Mouse (Mus musculus) embryonic facial prominence, embryonic 11.5 days (tissue): ENCODE results near the gene Fgfr2. TPM values are rescaled to one million over a fixed set of nuclear protein-coding genes. Genes with fewer than 3 reads are reported as not detected.

Experiments used
- ATAC-seq: fragments of 200-750 bp; cut with Nextera tagmentation; replicated peaks from 2 replicates; pipeline ENCODE4 v1.8.0; 2017; ENCODE audit warnings: low read depth; ENCODE audit not compliant: insufficient number of reproducible peaks, low FRiP score, low TSS enrichment
- DNase-seq: peaks from one replicate; pipeline ENCODE4 v3.0.0-alpha.2; 2015; ENCODE audit warnings: low spot score
- H3K27ac ChIP-seq: fragments of 300-500 bp; sonication (generic); replicated peaks from 2 replicates; pipeline ENCODE4 v1.5.1; 2014; ENCODE audit warnings: mild to moderate bottlenecking, low read depth, low read length, control low read depth
- H3K27me3 ChIP-seq: fragments of 300-500 bp; sonication (generic); 2 replicates; pipeline ENCODE4 v1.6.1; 2014; ENCODE audit warnings: mild to moderate bottlenecking, low read length, moderate library complexity, mixed read lengths; ENCODE audit not compliant: control insufficient read depth, insufficient read depth
- H3K36me3 ChIP-seq: fragments of 300-500 bp; sonication (generic); replicated peaks from 2 replicates; pipeline ENCODE4 v1.6.1; 2014; ENCODE audit warnings: low read depth, mild to moderate bottlenecking, low read length, moderate library complexity, mixed read lengths; ENCODE audit not compliant: control insufficient read depth, insufficient read depth
- H3K4me1 ChIP-seq: fragments of 300-500 bp; sonication (generic); 2 replicates; pipeline ENCODE4 v1.6.1; 2014; ENCODE audit warnings: low read length, mixed read lengths; ENCODE audit not compliant: control insufficient read depth, insufficient read depth
- H3K4me2 ChIP-seq: fragments of 300-500 bp; sonication (generic); 2 replicates; pipeline ENCODE4 v1.6.1; 2014; ENCODE audit warnings: low read depth, mild to moderate bottlenecking, control low read depth, low read length, moderate library complexity
- H3K4me3 ChIP-seq: fragments of 300-500 bp; sonication (generic); 2 replicates; pipeline ENCODE4 v1.5.1; 2014; ENCODE audit warnings: low read depth, low read length, control low read depth
- H3K9ac ChIP-seq: fragments of 300-500 bp; sonication (generic); replicated peaks from 2 replicates; pipeline ENCODE4 v1.6.1; 2014; ENCODE audit warnings: mild to moderate bottlenecking, control low read depth, low read length
- H3K9me3 ChIP-seq: fragments of 300-500 bp; sonication (generic); replicated peaks from 2 replicates; pipeline ENCODE4 v1.6.1; 2016; ENCODE audit warnings: mild to moderate bottlenecking, low read length, inconsistent platforms, mixed read lengths; ENCODE audit not compliant: control insufficient read depth
- WGBS: fragments of 180-500 bp; shearing (Covaris S2); extraction: QIAGEN DNeasy Blood & Tissue Kit; methylation state at CpG from one replicate; pipeline ENCODE4 v1.1.7; 2014; 5-methylcytosine and 5-hydroxymethylcytosine counted together
- polyA plus RNA-seq: library from polyadenylated mRNA; unstranded; fragments of >200 nt; fragmentation: Nextera tagmentation; extraction: Ambion mirVana; gene quantifications from 2 replicates; pipeline ENCODE4 v1.2.1, GENCODE M21; 2014

Gene Fgfr2
- polyA plus RNA-seq, 1 experiment from 2014 or later: 75.6 TPM

DNA sequence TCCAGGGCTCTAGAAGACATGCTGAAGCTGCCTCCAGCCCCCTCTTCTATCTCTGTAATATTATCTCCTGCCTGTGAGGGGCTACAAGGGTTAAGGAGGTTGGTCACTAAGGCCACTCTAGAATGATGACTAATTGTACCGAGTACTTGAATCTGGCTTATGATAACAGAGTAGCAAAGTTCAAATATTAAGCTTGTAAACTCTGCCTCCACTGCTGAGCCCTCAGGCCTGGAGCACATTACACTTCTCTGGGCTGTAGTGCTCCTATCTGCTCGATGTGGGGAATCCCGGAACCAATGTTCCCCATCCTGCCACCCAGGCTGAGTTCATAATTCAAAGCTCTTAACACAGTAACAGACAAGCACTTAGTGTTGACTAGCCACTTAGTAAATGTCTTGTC, 2806.9 kb downstream of the Fgfr2 start:
- ATAC-seq (no peak), DNase-seq (no peak)
- WGBS: 75% methylated on average over 3 of the region's 3 CpGs
- Histone ChIP-seq H3K9me3 (no peaks in the 10 kb centered on the region), H3K27me3 (no peaks in the 10 kb centered on the region), H3K4me2 (no peak overlapping the region), H3K36me3 (no peaks in the 10 kb centered on the region), H3K4me1 (peaks cover 5% of the 10 kb centered on the region), H3K9ac (no peak overlapping the region), H3K27ac (no peak overlapping the region), H3K4me3 (no peak overlapping the region)

GRCm38 (mm10) chr7:130315221-130315620, 2807.9 kb downstream of the Fgfr2 start:
- 67% methylated on average over 6 of the region's 6 CpGs for WGBS
- ATAC-seq (no peak), DNase-seq (no peak)
- no peak overlapping the region for H3K4me2 ChIP-seq
- no peaks in the 10 kb centered on the region for H3K27me3 ChIP-seq
- H3K27ac ChIP-seq: no peak overlapping the region
- no peaks in the 10 kb centered on the region for H3K36me3 ChIP-seq
- H3K9ac ChIP-seq: no peak overlapping the region
- H3K4me1 ChIP-seq: peaks cover 4% of the 10 kb centered on the region
- H3K4me3 ChIP-seq: no peak overlapping the region
- no peaks in the 10 kb centered on the region for H3K9me3 ChIP-seq

DNA sequence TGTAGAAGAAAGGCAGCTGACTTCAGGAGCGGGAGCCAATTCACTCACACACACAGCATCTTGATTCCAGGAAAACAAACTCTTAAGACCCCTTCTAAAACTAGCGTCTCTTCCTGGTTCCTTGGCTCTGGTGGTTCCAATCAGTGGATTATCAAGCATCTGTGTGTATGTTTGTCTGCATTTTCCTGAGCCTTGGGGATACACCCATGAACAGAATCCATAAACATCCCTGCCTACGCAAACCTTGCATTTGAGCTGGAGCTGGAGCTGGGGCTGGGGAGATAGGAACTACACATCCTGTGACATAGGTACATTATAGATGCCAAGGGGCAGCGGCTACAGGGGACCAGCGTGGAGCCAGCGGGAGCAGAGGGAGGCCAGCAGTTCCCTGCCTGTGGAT, 2808.5 kb downstream of the Fgfr2 start:
- H3K4me3 ChIP-seq: no peak overlapping the region
- H3K9me3 ChIP-seq: no peaks in the 10 kb centered on the region
- no peak for ATAC-seq
- no peaks in the 10 kb centered on the region for H3K27me3 ChIP-seq
- no peaks in the 10 kb centered on the region for H3K4me1 ChIP-seq
- no peak overlapping the region for H3K9ac ChIP-seq
- DNase-seq: no peak
- 91% methylated on average over 6 of the region's 6 CpGs for WGBS
- H3K36me3 ChIP-seq: no peaks in the 10 kb centered on the region
- H3K4me2 ChIP-seq: no peak overlapping the region
- no peak overlapping the region for H3K27ac ChIP-seq

- 89% methylated on average over 4 of the region's 4 CpGs for WGBS
Measured at GRCm38 (mm10) chr7:130311362-130311761, 2811.8 kb downstream of the Fgfr2 start.

GRCm38 (mm10) chr7:130309180-130309579, 2814.0 kb downstream of the Fgfr2 start:
- Histone ChIP-seq H3K9me3 (no peaks in the 10 kb centered on the region), H3K4me2 (no peak overlapping the region), H3K27me3 (no peaks in the 10 kb centered on the region), H3K9ac (no peak overlapping the region), H3K36me3 (no peaks in the 10 kb centered on the region), H3K4me1 (no peaks in the 10 kb centered on the region), H3K4me3 (no peak overlapping the region), H3K27ac (no peak overlapping the region)
- 89% methylated on average over 2 of the region's 2 CpGs for WGBS
- ATAC-seq: no peak
- DNase-seq: no peak

More at GRCm38 (mm10) chr7:130311362-130311761, 2811.8 kb downstream of the Fgfr2 start:
- Histone ChIP-seq H3K27me3 (no peaks in the 10 kb centered on the region), H3K9me3 (no peaks in the 10 kb centered on the region), H3K4me3 (no peak overlapping the region), H3K36me3 (no peaks in the 10 kb centered on the region), H3K27ac (no peak overlapping the region), H3K4me2 (no peak overlapping the region), H3K9ac (no peak overlapping the region), H3K4me1 (no peaks in the 10 kb centered on the region)
- ATAC-seq: no peak
- DNase-seq: no peak

DNA sequence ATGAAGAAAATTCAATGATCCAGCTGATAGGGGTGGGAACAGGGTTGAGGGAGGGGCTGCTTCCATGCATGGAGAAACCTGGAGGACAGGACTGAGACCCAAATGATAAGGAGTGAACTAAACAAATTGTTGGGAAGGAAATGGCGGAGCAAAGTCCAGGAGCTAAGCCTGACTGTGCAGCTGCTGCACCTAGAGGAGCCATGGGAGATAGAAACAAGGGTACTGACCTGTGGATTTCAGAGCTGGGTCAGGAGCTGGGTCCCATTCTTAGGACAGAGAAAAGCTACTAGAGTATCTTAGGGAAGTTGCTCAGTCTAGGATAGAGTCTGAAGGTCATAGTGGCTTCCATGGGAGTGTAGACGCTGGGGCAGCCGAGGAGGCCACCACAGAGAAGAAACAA, 2816.1 kb downstream of the Fgfr2 start:
- DNase-seq (no peak), ATAC-seq (no peak)
- no peaks in the 10 kb centered on the region for H3K4me1 ChIP-seq
- no peak overlapping the region for H3K4me2 ChIP-seq
- no peaks in the 10 kb centered on the region for H3K9me3 ChIP-seq
- 83% methylated on average over 3 of the region's 3 CpGs for WGBS
- no peak overlapping the region for H3K9ac ChIP-seq
- H3K27ac ChIP-seq: no peak overlapping the region
- no peaks in the 10 kb centered on the region for H3K27me3 ChIP-seq
- no peak overlapping the region for H3K4me3 ChIP-seq
- no peaks in the 10 kb centered on the region for H3K36me3 ChIP-seq

DNA sequence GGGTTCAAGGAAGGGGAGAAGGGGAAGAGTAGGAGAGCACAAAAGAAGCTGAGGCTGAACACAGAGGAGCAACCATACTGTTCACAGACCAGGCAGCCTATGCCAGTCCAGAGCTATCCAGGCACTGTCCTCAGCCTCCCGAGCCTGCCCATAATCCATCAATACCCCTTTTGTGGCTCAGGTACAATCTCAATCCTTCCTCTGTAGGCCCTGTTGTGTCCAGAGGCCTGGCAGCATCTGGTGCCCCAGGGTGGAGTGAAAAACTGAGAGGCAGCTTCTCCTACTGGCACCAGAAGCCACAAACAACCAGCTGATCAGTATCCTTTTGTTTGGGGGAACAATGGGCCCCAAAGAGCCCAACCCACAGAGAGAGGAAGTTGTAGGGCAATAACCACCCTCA, 2818.5 kb downstream of the Fgfr2 start:
- Histone ChIP-seq H3K4me2 (no peak overlapping the region), H3K27me3 (no peaks in the 10 kb centered on the region), H3K27ac (no peak overlapping the region), H3K36me3 (no peaks in the 10 kb centered on the region), H3K4me3 (no peak overlapping the region), H3K9me3 (no peaks in the 10 kb centered on the region), H3K9ac (no peak overlapping the region), H3K4me1 (no peaks in the 10 kb centered on the region)
- DNase-seq (no peak), ATAC-seq (no peak)
- WGBS: 57% methylated on average over 1 of the region's 1 CpGs

GRCm38 (mm10) chr7:130303464-130303863, 2819.7 kb downstream of the Fgfr2 start:
- Histone ChIP-seq H3K4me1 (peaks cover 3% of the 10 kb centered on the region; the same call in 1 of the 2 replicates), H3K4me3 (no peak overlapping the region), H3K27me3 (no peaks in the 10 kb centered on the region), H3K9me3 (no peaks in the 10 kb centered on the region), H3K36me3 (no peaks in the 10 kb centered on the region), H3K9ac (no peak overlapping the region), H3K4me2 (no peak overlapping the region), H3K27ac (no peak overlapping the region)
- DNase-seq (no peak), ATAC-seq (no peak)
- WGBS: 64% methylated on average over 8 of the region's 8 CpGs
